Mouse (Mus musculus) heart, embryonic 13.5 days (tissue): ENCODE data around the gene Cdca4. TPM values are rescaled to one million over a fixed set of nuclear protein-coding genes. Genes with fewer than 3 reads are reported as not detected.

Experiments used
- ATAC-seq: fragments of 200-750 bp; cut with Nextera tagmentation; 2 replicates; pipeline ENCODE4 v1.8.0; 2017; ENCODE audit warnings: moderate TSS enrichment; ENCODE audit not compliant: insufficient number of reproducible peaks, low FRiP score, low TSS enrichment; ENCODE audit errors: extremely low read depth
- H3K27ac ChIP-seq: fragments of 300-500 bp; sonication (generic); replicated peaks from 2 replicates; pipeline ENCODE4 v1.5.1; 2015; ENCODE audit warnings: moderate library complexity, mild to moderate bottlenecking, inconsistent platforms
- H3K27me3 ChIP-seq: fragments of 300-500 bp; sonication (generic); replicated peaks from 2 replicates; pipeline ENCODE4 v1.6.1; 2015; ENCODE audit warnings: mild to moderate bottlenecking, inconsistent platforms
- H3K36me3 ChIP-seq: fragments of 300-500 bp; sonication (generic); 2 replicates; pipeline ENCODE4 v1.6.1; 2015; ENCODE audit warnings: mild to moderate bottlenecking, inconsistent platforms
- H3K4me1 ChIP-seq: fragments of 300-500 bp; sonication (generic); 2 replicates; pipeline ENCODE4 v1.6.1; 2015; ENCODE audit warnings: inconsistent platforms
- H3K4me2 ChIP-seq: fragments of 300-500 bp; sonication (generic); 2 replicates; pipeline ENCODE4 v1.6.1; 2015; ENCODE audit warnings: inconsistent platforms, mild to moderate bottlenecking, moderate library complexity
- H3K4me3 ChIP-seq: fragments of 300-500 bp; sonication (generic); 2 replicates; pipeline ENCODE4 v1.5.1; 2015; ENCODE audit warnings: moderate library complexity, mild to moderate bottlenecking, inconsistent platforms
- H3K9ac ChIP-seq: fragments of 300-500 bp; sonication (generic); 2 replicates; pipeline ENCODE4 v1.6.1; 2015; ENCODE audit warnings: inconsistent platforms, mild to moderate bottlenecking, moderate library complexity
- H3K9me3 ChIP-seq: fragments of 300-500 bp; sonication (generic); 2 replicates; pipeline ENCODE4 v1.6.1; 2016; ENCODE audit warnings: inconsistent platforms
- WGBS: fragments of 180-500 bp; shearing (Covaris S2); methylation state at CpG from one replicate; pipeline ENCODE4 v1.1.7; 2015; ENCODE audit warnings: mixed read lengths; 5-methylcytosine and 5-hydroxymethylcytosine counted together
- polyA plus RNA-seq: library from polyadenylated mRNA; unstranded; fragments of >200 nt; fragmentation: Nextera tagmentation; extraction: Ambion mirVana; gene quantifications from 2 replicates; pipeline ENCODE4 v1.2.1, GENCODE M21; 2015

Gene Cdca4
- polyA plus RNA-seq, 1 experiment from 2014 or later, result 49.1 TPM

- H3K4me3 ChIP-seq, result no peak overlapping the region
- H3K27ac ChIP-seq, result no peak overlapping the region
- ATAC-seq, result no peak
- H3K9me3 ChIP-seq, result peaks cover 9% of the 10 kb centered on the region; the same call in 1 of the 2 replicates
- no peaks in the 10 kb centered on the region for H3K4me1 ChIP-seq
- no peak overlapping the region for H3K4me2 ChIP-seq
- no peak overlapping the region for H3K9ac ChIP-seq
- H3K36me3 ChIP-seq, result no peaks in the 10 kb centered on the region
- WGBS, result 64% methylated on average over 25 of the region's 25 CpGs
- H3K27me3 ChIP-seq, result peaks cover 1% of the 10 kb centered on the region; the same call in 1 of the 2 replicates
Measured at GRCm38 (mm10) chr12:112840209-112841086, 11.2 kb upstream of the Cdca4 start.

GRCm38 (mm10) chr12:112835046-112835445 lies 5.8 kb upstream of the Cdca4 start:
- H3K27ac ChIP-seq, result no peak overlapping the region
- peaks cover 17% of the 10 kb centered on the region for H3K36me3 ChIP-seq
- peaks cover 9% of the 10 kb centered on the region for H3K4me1 ChIP-seq
- H3K4me3 ChIP-seq, result no peak overlapping the region
- H3K27me3 ChIP-seq, result no peaks in the 10 kb centered on the region
- 58% methylated on average over 2 of the region's 2 CpGs for WGBS
- no peak overlapping the region for H3K9ac ChIP-seq
- peaks cover 9% of the 10 kb centered on the region; the same call in 1 of the 2 replicates for H3K9me3 ChIP-seq
- ATAC-seq, result no peak
- H3K4me2 ChIP-seq, result no peak overlapping the region

GRCm38 (mm10) chr12:112833527-112833926 lies 4.3 kb upstream of the Cdca4 start:
- 64% methylated on average over 6 of the region's 6 CpGs for WGBS
- H3K9me3 ChIP-seq, result no peaks in the 10 kb centered on the region
- H3K9ac ChIP-seq, result no peak overlapping the region
- no peaks in the 10 kb centered on the region for H3K27me3 ChIP-seq
- H3K4me3 ChIP-seq, result no peak overlapping the region
- ATAC-seq, result no peak
- no peak overlapping the region for H3K4me2 ChIP-seq
- no peak overlapping the region for H3K27ac ChIP-seq
- H3K36me3 ChIP-seq, result peaks cover 17% of the 10 kb centered on the region
- H3K4me1 ChIP-seq, result peaks cover 10% of the 10 kb centered on the region

DNA sequence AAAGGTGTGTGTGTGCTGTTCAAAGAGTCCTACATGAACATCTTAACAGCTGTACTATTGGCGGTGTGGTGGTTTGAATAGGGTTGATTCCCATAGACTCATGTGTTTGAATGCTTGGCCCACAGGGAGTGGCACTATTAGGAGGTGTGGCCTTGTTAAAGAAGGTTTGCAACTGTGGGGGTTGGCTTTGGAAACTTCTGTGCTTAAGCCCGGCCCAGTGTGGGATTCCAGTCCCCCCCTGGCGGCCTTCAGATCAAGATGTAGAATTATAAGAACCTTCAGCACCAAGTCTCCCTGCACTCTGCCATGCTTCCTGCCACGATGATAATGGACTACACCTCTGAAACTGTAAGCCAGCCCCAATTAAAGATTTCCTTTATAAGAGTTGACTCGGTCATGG lies 3.2 kb upstream of the Cdca4 start:
- H3K27ac ChIP-seq, result no peak overlapping the region
- no peaks in the 10 kb centered on the region for H3K27me3 ChIP-seq
- 83% methylated on average over 5 of the region's 5 CpGs for whole genome bisulfite sequencing
- no peak overlapping the region for H3K4me2 ChIP-seq
- H3K9ac ChIP-seq, result no peak overlapping the region
- no peak for ATAC-seq
- peaks cover 19% of the 10 kb centered on the region for H3K4me1 ChIP-seq
- H3K36me3 ChIP-seq, result peaks cover 23% of the 10 kb centered on the region
- H3K4me3 ChIP-seq, result no peak overlapping the region
- no peaks in the 10 kb centered on the region for H3K9me3 ChIP-seq

DNA sequence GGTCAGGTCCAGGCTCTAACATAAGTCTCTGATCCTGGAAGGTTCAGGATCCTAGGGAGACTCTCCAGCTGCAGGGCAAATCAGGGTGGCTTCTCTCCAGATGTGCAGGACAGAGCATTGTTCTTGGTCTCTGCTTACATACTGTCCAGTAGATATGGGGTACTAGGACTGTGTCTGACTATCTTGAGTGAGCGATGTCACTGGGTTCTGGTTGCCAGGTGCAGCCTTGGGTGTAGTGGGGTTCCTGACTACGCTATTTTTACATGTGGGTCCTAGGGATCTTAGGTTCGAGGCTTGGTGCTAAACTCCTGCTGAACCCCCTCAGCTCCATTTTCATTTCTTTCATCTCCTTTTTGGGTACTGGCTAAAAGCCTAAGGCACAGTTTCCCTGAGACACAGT lies 1.3 kb upstream of the Cdca4 start:
- Histone ChIP-seq H3K27me3 (no peaks in the 10 kb centered on the region), H3K4me3 (peak overlapping the region; percentile 99), H3K27ac (0 out of 2 replicates have a peak overlapping the region, but pooled peaks have one; percentile 84), H3K9me3 (no peaks in the 10 kb centered on the region), H3K9ac (peak overlapping the region; percentile 85), H3K36me3 (peaks cover 41% of the 10 kb centered on the region), H3K4me2 (peak overlapping the region; percentile 87), H3K4me1 (peaks cover 38% of the 10 kb centered on the region)
- WGBS, result 73% methylated on average over 3 of the region's 3 CpGs
- ATAC-seq, result no peak

DNA sequence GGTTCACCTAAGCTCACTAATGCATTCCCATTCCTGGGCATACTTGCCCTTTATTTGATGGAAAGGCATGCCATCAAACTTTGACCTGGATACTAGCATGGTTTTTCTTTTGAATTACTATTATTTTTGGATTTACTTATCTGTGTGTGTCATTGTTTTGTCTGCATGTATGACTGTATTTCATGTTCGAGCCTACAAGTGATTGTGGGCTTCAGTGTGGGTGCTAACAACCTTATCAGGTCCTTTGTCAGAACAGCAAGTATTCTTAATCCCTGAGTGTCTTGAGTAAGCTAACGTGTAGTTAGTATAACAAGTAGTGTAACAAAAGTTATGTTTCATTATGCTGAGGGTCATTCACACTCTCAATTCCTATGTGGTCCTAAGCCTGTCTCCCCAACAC lies 918 bp upstream of the Cdca4 start:
- Histone ChIP-seq H3K27ac (peak overlapping the region; percentile 84), H3K9ac (peak overlapping the region; percentile 85), H3K9me3 (no peaks in the 10 kb centered on the region), H3K27me3 (no peaks in the 10 kb centered on the region), H3K4me2 (peak overlapping the region; percentile 87), H3K36me3 (peaks cover 43% of the 10 kb centered on the region), H3K4me3 (peak overlapping the region; percentile 99), H3K4me1 (peaks cover 41% of the 10 kb centered on the region)
- ATAC-seq, result no peak
- WGBS, result 12% methylated on average over 2 of the region's 2 CpGs

DNA sequence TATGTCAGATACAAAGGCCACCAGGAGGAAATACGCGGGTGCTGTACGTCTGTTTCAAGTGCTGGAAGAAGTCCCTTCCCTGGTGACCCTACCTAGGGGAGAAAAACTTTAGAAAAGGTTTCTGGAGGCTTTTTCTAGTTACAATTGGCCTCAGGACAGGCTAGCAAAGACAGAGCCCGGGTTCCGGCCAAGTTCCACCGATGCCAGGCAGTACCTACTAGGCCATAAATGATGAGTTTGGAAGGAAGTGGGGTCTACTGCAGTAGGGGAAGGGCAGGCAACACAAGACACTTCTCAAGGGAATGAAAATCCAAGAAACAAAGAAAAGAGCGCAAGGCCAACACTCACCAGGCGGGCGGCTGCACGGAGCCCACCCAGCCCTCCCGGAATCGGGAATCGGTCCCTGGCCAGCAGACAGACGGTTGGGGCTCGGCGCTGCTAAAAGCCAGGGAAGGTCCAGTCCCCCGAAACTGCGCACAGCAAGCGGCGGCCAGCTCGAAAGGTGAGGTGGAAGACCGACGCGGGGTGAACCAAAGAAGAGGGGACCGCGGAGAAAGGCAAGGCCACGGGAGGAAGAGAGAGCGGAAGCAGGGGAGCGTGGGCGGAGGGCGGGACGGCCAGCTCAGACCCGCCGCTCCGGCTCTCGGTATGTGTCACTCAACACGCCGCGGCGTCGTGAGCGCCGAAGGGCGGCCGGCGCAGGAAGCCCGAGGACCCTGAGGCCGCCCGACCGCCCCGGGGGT lies 551 bp downstream of the Cdca4 start:
- WGBS, result under 1% methylated on average over 51 of the region's 51 CpGs
- peak; percentile 76 for ATAC-seq
- H3K4me1 ChIP-seq, result peaks cover 56% of the 10 kb centered on the region

GRCm38 (mm10) chr12:112825901-112826300 lies 3.3 kb downstream of the Cdca4 start:
- H3K36me3 ChIP-seq, result peaks cover 62% of the 10 kb centered on the region
- H3K9ac ChIP-seq, result peak overlapping the region; percentile 58
- H3K27ac ChIP-seq, result no peak overlapping the region
- H3K4me3 ChIP-seq, result no peak overlapping the region
- no peaks in the 10 kb centered on the region for H3K9me3 ChIP-seq
- H3K4me2 ChIP-seq, result peak overlapping the region; percentile 87; the same call in 1 of the 2 replicates
- no peak for ATAC-seq
- peaks cover 83% of the 10 kb centered on the region for H3K4me1 ChIP-seq
- WGBS, result 75% methylated on average over 5 of the region's 5 CpGs
- H3K27me3 ChIP-seq, result no peaks in the 10 kb centered on the region

More for the DNA sequence above, 551 bp downstream of the Cdca4 start:
- Histone ChIP-seq H3K9ac (peak overlapping the region; percentile 99), H3K27me3 (no peaks in the 10 kb centered on the region), H3K4me2 (peak overlapping the region; percentile 87), H3K27ac (peak overlapping the region; percentile 94), H3K4me3 (peak overlapping the region; percentile 99), H3K36me3 (peaks cover 58% of the 10 kb centered on the region), H3K9me3 (no peaks in the 10 kb centered on the region)

DNA sequence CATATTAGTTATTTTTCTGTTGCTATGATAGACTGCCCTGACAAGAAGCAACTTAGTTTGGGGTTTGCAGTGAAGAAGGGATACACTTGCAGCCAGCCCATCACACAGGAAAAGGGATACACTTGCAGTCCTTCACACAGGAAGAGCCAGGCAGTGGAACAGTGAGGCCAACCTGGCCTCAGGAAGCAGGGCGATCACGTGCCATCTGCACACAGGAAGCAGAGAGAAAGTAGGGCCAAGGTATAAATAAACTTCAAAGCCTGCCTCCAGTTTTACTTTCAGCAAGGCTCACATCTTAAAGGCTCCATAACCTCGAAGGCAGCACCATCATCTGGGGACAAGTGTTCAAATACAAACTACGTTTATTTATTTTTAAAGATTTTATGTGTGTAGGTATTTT lies 6.0 kb downstream of the Cdca4 start:
- Histone ChIP-seq H3K9ac (peak overlapping the region; percentile 67), H3K4me1 (peaks cover 78% of the 10 kb centered on the region), H3K27ac (peak overlapping the region; percentile 68), H3K4me2 (peak overlapping the region; percentile 9; the same call in 1 of the 2 replicates), H3K9me3 (no peaks in the 10 kb centered on the region), H3K27me3 (no peaks in the 10 kb centered on the region), H3K36me3 (peaks cover 88% of the 10 kb centered on the region), H3K4me3 (no peak overlapping the region)
- 64% methylated on average over 4 of the region's 4 CpGs for WGBS
- ATAC-seq, result no peak

DNA sequence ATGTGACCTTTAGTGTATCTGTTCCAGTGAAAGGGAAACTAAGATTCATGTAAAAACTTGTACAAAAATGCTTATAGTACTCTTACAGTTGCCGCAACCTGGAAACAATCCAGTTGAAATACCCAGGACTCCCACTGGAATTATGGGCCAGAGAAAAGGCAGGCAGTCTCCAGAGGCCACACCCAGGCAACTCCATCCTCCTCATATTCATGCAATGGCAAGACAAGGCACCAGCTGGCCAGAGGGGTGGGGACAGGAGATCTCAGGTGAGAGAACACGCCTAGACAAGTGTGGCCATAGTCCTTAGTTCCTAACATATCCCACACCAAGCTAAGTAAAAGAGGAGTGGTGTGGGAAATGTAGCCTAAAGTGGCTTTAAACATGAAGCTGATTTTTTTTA lies 6.5 kb downstream of the Cdca4 start:
- H3K9me3 ChIP-seq, result no peaks in the 10 kb centered on the region
- no peaks in the 10 kb centered on the region for H3K27me3 ChIP-seq
- ATAC-seq, result no peak
- peak overlapping the region; percentile 48 for H3K27ac ChIP-seq
- 68% methylated on average over 2 of the region's 2 CpGs for WGBS
- H3K4me1 ChIP-seq, result peaks cover 73% of the 10 kb centered on the region
- H3K9ac ChIP-seq, result 0 out of 2 replicates have a peak overlapping the region, but pooled peaks have one; percentile 61
- peak overlapping the region; percentile 24 for H3K4me2 ChIP-seq
- no peak overlapping the region for H3K4me3 ChIP-seq
- H3K36me3 ChIP-seq, result peaks cover 90% of the 10 kb centered on the region

DNA sequence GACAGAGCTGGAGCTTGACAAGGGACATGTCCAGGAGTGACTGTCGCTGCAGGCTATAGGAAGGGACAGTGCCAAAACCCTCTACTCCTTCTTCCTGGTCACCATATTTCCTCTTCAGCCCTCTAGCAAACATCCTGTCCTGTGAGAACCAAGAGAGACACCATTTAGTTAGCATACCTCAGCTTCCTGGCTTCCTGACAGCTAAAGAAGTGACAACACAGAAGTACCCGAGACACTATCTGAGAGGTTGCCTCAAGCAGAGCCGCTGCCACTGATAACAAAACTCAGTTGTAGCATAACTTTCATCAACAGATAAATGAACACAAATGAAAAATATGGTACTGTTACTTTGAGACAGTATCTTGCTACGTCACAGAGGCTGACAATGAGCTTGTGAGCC lies 7.2 kb downstream of the Cdca4 start:
- 16% methylated on average over 4 of the region's 4 CpGs for WGBS
- Histone ChIP-seq H3K4me2 (peak overlapping the region; percentile 23), H3K9ac (peak overlapping the region; percentile 59), H3K27ac (peak overlapping the region; percentile 71), H3K9me3 (no peaks in the 10 kb centered on the region), H3K4me3 (no peak overlapping the region), H3K27me3 (no peaks in the 10 kb centered on the region), H3K4me1 (peaks cover 66% of the 10 kb centered on the region), H3K36me3 (peaks cover 90% of the 10 kb centered on the region)
- no peak for ATAC-seq
